Mouse (Mus musculus): Measurements from ENCODE around the gene Ptpn13.

Gene Ptpn13

GRCm38 (mm10) chr5:103424678-103425319 is at the start of gene Ptpn13:
Gene Ptpn13 (plus strand): TSS chr5:103425192.
- DNase-seq (ENCODE audit: extremely low read depth, low read depth, low spot score), result no peak

DNA sequence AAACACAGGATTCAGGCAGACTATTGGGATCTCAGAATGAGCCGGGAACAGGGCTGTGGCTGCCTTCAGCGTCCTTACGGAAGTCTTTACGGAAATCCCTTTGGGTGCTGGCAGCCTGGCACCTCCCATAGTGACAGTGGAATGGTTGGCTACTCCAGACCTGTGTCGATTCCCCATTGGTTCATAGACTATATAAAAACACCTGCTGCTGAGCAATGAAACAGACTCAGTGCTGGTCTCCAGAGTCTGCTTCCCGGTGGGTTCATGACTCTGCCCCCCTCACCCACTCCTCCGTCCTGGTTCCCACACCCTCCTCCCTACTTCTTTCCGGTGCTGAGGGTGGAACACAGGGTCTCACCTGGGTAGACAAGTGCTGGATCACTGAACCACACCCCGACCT is 49.8 kb upstream of the Ptpn13 start:
- DNase-seq (ENCODE audit: extremely low read depth, low read depth, low spot score), result no peak

DNA sequence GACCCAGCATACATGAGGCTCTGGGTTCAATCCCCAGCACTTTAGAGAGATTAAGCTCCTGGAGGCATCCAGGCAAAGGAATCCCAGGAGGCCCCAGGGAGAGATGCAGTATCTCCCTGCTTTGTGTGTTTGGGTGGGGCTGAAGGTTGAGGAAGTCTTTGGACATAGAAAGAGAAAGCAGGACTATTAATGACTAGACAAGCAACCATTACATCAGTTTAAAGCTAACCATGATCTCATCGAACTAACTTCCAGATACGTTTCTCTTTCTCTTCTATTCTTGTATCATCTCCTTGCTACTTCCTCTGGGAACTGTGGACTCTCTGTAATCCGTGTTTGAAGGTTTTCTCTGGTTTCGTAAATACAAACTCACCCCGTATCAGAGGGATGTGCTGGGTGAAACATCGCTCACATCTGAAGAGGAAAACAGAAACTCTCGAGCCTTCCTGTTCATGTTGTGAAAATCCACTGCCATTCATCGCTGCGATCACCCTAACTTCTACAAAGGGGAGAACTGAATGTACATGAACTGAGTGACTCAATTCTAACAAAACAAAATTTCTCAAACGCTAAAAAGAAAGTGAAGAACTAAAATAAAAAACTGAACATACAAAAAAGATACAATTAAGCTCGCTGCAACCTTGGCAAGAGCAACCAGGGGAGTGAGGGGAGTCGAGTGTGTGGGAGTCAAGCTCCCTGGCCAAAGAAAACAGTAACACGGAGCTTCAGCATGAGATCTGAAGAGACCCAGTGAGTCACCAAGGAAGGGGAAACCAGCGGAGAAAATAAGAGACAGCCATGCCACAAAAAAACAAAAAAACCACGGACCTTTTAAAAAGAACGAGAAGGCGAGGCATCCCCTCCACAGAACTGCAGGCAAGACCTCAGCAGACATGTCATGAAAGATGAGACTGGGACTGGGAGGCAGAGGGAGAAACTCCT is 48.4 kb upstream of the Ptpn13 start:
- no peak for DNase-seq (ENCODE audit: extremely low read depth, low read depth, low spot score)

DNA sequence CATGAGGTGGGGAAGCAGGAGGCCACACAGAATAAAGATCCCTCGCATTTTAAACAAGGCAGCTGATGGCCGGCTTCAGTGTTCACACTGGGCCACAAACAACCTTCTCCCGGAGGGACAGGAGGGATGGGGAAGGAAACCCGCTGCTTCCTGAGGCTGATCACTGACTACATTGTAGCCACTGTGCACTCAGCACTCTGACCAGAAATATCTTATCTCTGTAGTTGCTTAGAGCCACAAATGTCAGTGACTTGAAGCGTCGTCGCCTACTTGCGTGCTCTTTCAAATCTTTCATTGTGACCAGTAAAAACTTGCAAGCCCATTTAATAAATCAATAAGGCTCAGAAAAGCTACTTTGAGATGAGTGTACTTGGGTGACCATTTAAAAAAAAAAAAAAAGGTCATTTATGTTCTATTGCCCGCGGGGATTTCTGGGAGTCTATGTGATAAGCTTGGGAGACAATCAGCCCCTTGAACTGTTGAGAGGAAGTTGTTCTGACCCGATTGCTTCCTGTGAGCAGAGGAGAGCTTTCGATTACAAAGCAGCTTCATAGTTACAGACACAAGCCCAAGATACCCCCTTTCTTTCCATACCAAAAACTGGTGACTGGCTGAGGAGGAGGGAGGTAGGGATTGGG is 47.4 kb upstream of the Ptpn13 start:
- DNase-seq (ENCODE audit: extremely low read depth, low read depth, low spot score), result no peak

DNA sequence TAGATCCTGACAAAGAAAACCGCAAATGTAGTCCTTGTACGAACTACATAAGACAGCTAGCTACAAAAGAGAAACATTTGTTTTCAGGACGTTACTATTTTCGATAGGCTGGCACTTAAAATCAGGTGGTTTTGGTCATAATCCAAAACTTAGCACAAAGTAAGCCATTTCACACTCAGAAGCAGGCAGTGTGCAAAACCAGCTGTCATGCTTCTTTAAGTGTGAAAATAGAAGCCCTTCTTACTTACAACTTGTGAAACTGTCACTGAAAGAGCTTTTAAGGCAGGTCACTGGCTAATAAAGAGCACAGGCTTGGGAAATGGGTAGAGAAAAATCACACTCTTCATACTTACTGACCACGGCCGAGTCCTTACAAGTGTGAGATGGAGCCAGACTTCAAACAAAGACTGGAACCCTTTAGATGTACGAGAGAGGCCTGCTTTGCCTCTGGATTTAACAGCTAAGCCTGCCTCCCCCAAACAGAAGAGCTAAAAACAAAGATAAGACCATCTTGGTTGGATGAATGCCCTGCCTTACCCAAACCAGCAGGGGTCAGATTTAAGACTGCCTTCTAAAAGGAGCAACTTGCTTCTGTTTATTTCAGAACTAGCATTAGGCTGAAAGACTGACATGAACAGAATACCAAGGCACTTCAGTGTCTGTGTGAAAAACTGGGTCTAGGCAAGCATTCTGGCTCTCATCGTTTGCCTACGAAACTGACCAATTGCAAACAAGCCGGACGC is 44.0 kb upstream of the Ptpn13 start:
- no peak for DNase-seq (ENCODE audit: extremely low read depth, low read depth, low spot score)

- DNase-seq (ENCODE audit: extremely low read depth, low read depth, low spot score), result no peak
These were observed 42.0 kb upstream of the Ptpn13 start for GRCm38 (mm10) chr5:103382951-103383350.

GRCm38 (mm10) chr5:103384021-103384420 is 41.0 kb upstream of the Ptpn13 start:
- no peak for DNase-seq (ENCODE audit: extremely low read depth, low read depth, low spot score)

- no peak for DNase-seq (ENCODE audit: extremely low read depth, low read depth, low spot score)
These were observed 37.4 kb upstream of the Ptpn13 start for GRCm38 (mm10) chr5:103387540-103388026.

GRCm38 (mm10) chr5:103389415-103389814 is 35.6 kb upstream of the Ptpn13 start:
- DNase-seq (ENCODE audit: extremely low read depth, low read depth, low spot score), result no peak

- DNase-seq (ENCODE audit: extremely low read depth, low read depth, low spot score), result no peak
These were observed 31.8 kb upstream of the Ptpn13 start for GRCm38 (mm10) chr5:103393220-103393619.

GRCm38 (mm10) chr5:103393752-103394151 is 31.2 kb upstream of the Ptpn13 start:
- no peak for DNase-seq (ENCODE audit: extremely low read depth, low read depth, low spot score)

DNA sequence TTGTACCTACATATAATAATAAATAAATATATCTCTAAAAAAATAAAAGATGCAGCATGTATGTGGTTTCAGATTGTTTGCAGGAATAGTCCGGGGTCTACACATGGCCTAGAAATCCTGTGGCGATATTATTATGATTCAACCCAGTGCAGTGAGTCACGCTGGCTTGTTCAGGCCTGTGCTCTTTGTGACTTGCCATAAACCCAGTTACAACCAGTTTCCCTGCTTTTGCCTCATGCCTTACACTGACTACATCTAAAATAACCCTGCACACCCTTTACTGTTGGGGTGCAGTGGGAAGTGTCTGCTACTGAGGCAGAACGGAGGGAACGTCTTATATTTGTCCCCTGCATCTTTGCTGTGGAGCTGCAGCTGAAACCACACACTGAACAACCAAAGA is 29.3 kb upstream of the Ptpn13 start:
- peak; percentile 21 for DNase-seq (ENCODE audit: extremely low read depth, low read depth, low spot score)

DNA sequence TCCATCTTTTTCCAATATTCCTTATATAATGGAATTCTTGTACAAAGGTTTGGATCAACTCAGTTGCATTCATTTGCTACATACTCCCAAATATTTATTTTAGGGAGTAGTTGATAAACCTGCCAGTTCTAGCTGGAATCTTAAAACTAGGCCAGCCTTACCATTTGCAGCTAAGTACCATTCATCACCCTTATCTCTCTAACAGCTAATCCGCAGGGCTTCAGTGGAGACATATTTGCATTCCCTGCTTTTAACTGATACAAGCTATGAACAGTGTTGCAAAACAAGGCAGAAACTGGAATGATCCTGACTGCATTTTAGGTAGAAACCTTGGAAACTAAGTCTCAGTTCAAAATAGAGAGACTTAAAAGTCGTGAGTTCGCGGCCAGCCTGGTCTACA is 27.6 kb upstream of the Ptpn13 start:
- no peak for DNase-seq (ENCODE audit: extremely low read depth, low read depth, low spot score)

DNA sequence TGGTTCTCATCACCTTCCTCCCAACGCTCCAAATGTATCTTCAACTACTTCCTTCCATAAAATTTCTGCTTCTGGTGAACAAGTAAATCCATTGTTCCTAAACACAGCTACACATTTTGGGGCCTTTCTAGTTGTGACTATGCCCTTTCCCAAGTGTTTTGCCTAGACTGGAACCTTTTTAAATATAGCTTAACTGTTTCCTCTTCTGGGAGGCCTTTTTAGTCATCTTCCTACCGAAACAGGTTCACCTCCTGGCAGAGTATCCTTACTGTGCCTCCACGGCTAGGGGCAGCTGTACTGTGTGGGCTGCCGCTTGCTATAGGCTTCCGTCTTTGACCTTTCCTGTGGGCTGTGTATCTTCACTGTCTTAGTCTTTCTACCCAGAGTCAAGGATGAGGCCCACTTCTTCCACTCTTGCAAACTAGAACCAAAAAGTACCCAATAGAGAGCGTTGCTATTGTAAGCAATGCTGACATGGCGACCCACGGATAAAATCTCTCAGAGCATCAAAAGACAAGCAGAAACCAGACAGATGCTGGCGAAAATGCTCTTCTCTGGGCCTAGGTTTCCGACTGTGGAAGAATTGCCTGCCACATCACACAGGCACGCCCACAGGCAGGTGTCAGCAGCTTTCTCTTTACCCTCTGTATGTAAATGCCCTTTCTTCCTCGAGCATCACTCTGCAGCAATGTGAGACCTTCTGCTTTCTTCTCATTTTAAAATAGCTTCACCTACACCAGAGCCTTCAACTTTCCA is 20.6 kb upstream of the Ptpn13 start:
- no peak for DNase-seq (ENCODE audit: extremely low read depth, low read depth, low spot score)

GRCm38 (mm10) chr5:103405921-103406320 is 19.1 kb upstream of the Ptpn13 start:
- no peak for DNase-seq (ENCODE audit: extremely low read depth, low read depth, low spot score)

DNA sequence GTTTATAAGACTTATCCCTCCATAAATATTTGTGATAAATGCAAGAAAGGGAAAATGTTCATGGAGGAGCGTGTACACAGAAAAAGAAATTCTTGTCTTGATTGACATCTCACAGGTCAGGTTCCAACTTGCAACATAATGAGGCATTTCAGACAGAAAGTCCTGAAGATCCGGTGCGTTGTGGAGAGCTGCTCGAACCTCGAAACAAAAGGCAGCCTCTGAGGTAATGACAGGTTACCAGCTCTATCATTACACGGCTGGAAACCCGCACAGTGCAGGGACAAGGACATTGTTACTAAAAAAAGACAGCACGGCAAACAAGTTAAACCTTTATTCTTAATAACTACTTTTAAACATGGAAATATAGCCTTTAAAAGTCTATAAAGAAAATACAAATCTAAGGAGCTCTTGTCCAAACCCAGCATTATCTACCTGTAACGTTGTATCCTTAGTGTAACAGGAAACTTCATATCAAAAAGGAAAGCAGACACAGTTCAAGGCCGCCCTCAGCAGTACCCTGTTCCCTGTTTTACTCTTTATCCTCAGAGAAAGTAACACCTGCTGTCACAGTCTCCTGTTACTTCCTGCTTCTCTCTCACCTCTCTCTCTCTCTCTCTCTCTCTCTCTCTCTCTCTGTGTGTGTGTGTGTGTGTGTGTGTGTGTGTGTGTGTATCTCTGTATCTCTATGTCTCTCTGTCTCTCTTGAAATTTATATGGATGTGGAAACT is 12.8 kb upstream of the Ptpn13 start:
- DNase-seq (ENCODE audit: extremely low read depth, low read depth, low spot score), result no peak

DNA sequence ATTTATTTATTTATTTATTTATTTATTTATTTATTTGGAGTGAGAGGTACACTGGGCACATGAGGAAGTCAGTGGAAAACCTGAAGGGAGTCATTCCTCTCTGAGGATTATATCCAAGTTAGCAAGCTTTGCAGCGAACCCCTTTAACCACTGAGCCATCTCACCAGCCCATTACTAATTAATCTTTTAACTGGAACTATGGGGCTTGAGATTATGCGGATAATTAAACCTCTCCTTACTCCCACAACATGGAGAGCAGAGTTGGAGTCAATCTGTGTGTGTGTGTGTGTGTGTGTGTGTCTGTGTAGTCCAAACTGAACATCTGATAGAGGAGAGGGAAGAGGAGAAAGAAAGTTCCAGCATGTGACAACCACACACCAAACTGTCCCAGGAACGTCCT is 10.4 kb upstream of the Ptpn13 start:
- no peak for DNase-seq (ENCODE audit: extremely low read depth, low read depth, low spot score)

DNA sequence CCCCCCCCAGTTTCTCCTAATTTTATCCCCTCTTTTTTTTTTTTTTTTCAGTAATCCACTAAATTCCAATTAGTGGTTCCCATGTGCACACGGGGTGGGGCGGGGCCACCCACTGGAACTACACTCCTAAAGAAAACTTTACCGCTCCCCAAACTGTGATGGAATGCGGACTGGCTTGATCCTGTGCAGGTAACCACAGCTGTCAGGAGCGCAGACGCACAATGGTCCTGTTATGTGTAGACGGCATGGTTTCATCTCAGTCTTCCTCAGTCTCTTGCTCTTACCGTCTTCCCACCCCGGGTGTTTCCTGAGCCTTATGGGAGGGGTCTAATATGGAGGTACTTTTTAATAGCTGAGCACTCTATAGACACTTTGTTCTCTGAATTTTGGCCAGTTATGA is 7.0 kb upstream of the Ptpn13 start:
- no peak for DNase-seq (ENCODE audit: extremely low read depth, low read depth, low spot score)

- DNase-seq (ENCODE audit: extremely low read depth, low read depth, low spot score), result no peak
These were observed 6.1 kb upstream of the Ptpn13 start for GRCm38 (mm10) chr5:103418886-103419285.

- DNase-seq (ENCODE audit: extremely low read depth, low read depth, low spot score), result no peak
These were observed 4.4 kb upstream of the Ptpn13 start for GRCm38 (mm10) chr5:103420568-103420967.

Data from fat pad, adult 2 months (tissue).